Mouse (Mus musculus): Measurements from ENCODE around the gene Gm128.

Gene Gm128

GRCm38 (mm10) chr3:95195772-95196171 lies 45.6 kb downstream of the Gm128 start:
- no peak for DNase-seq (ENCODE audit: inconsistent ontology term)

GRCm38 (mm10) chr3:95194721-95195135 lies 46.7 kb downstream of the Gm128 start:
- peak; percentile 60 for DNase-seq (ENCODE audit: inconsistent ontology term)
